Mouse (Mus musculus): ENCODE results near the gene Fthl17b. TPM values are rescaled to one million over a fixed set of nuclear protein-coding genes. Genes with fewer than 3 reads are reported as not detected.
"Not testable (repeated sequence)": the region's sequence is repeated elsewhere in the genome, so short reads cannot be mapped to it uniquely, and the experiment has no call there.

The Fthl17b gene
- polyA plus RNA-seq (2012; rRNA removed), result not detected in 2 replicates

DNA sequence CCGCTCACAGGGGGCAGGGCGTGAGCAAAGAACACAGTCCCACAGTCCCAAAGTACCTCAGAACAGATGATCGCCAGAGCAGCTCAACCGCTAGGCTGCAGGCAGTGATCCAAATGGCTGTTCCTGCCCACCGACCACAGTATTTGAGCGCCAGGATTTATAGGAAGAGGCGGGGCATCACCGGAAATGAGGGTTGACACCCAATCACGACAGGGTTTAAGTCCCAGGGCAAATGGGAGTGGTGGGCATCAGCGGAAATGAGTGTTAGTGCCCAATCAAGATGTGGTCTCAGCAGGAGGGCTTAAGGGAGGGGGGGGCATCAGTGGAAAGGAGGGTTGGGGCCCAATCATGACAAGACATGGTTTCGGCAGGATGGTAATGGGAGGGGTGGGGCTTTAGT lies at the start of gene Fthl17b:
Gene Fthl17b, minus strand, starts transcription at position 101 of the 400 bp plus-strand sequence.
- not testable (repeated sequence) for DNase-seq (ENCODE audit: low read depth in 1 of 2, low spot score in 2 of 2); H3K27ac ChIP-seq (ENCODE audit: insufficient read depth, low read length); H3K4me3 ChIP-seq (ENCODE audit: extremely low read depth, insufficient read depth, insufficient read length); H3K27me3 ChIP-seq (ENCODE audit: control insufficient read depth, insufficient read depth, low read length); H3K36me3 ChIP-seq (ENCODE audit: control insufficient read depth, insufficient read depth, low read length); H3K4me1 ChIP-seq (ENCODE audit: control insufficient read depth, insufficient read depth, insufficient read length)
- WGBS, result 89% methylated on average over 4 of the region's 11 CpGs

DNA sequence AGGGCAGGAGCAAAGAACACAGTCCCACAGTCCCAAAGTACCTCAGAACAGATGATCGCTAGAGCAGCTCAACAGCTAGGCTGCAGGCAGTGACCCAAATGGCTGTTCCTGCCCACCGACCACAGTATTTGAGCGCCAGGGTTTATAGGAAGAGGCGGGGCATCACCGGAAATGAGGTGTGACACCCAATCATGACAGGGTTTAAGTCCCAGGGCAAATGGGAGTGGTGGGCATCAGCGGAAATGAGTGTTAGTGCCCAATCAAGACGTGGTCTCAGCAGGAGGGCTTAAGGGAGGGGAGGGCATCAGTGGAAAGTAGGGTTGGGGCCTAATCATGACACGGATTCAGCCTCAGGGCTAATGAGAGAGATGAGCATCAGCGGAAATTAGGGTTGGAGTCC lies 23.9 kb upstream of the Fthl17b start, which contains the start of gene Fthl17d:
Gene Fthl17d, minus strand, starts transcription at position 101 of the 400 bp plus-strand sequence.
- not testable (repeated sequence) for H3K27me3 ChIP-seq (ENCODE audit: control insufficient read depth, insufficient read depth, low read length); H3K4me3 ChIP-seq (ENCODE audit: extremely low read depth, insufficient read depth, insufficient read length); H3K27ac ChIP-seq (ENCODE audit: insufficient read depth, low read length); H3K36me3 ChIP-seq (ENCODE audit: control insufficient read depth, insufficient read depth, low read length); H3K4me1 ChIP-seq (ENCODE audit: control insufficient read depth, insufficient read depth, insufficient read length); DNase-seq (ENCODE audit: low read depth in 1 of 2, low spot score in 2 of 2)
- no CpG with 5 or more reads among the region's 9 CpGs for WGBS

GRCm38 (mm10) chrX:8976459-8976858 lies 13.7 kb upstream of the Fthl17b start, which contains the start of gene Fthl17c:
Fthl17c (minus strand) TSS chrX:8976559.
- not testable (repeated sequence) for H3K4me3 ChIP-seq (ENCODE audit: extremely low read depth, insufficient read depth, insufficient read length); DNase-seq (ENCODE audit: low read depth in 1 of 2, low spot score in 2 of 2); H3K27ac ChIP-seq (ENCODE audit: insufficient read depth, low read length); H3K27me3 ChIP-seq (ENCODE audit: control insufficient read depth, insufficient read depth, low read length); H3K4me1 ChIP-seq (ENCODE audit: control insufficient read depth, insufficient read depth, insufficient read length); H3K36me3 ChIP-seq (ENCODE audit: control insufficient read depth, insufficient read depth, low read length)
- no CpG with 5 or more reads among the region's 11 CpGs for whole genome bisulfite sequencing

DNA sequence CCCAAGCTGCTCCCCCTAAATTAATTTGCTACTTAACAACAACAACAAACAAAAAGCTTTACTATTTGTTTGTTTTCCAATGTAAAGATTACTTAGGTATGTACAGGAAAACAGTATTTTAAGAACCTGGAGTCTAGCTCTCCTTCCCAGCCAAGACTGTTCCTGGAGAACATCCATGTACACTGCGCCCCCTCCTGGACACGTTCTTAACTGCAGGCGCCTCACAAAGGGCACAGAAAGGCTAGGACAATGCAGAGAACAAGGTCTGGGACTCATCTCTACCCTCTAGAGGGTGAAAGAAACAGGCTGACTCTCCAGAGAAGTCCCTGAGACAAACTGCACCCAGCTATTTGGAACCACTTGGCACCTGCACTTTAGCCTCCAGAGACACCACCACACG lies 1.8 kb upstream of the Fthl17b start:
- 50% methylated on average over 4 of the region's 4 CpGs for WGBS
- not testable (repeated sequence) for H3K27me3 ChIP-seq (ENCODE audit: control insufficient read depth, insufficient read depth, low read length); H3K4me3 ChIP-seq (ENCODE audit: extremely low read depth, insufficient read depth, insufficient read length); H3K4me1 ChIP-seq (ENCODE audit: control insufficient read depth, insufficient read depth, insufficient read length); DNase-seq (ENCODE audit: low read depth in 1 of 2, low spot score in 2 of 2); H3K36me3 ChIP-seq (ENCODE audit: control insufficient read depth, insufficient read depth, low read length); H3K27ac ChIP-seq (ENCODE audit: insufficient read depth, low read length)

- not testable (repeated sequence) for H3K36me3 ChIP-seq (ENCODE audit: control insufficient read depth, insufficient read depth, low read length); H3K4me3 ChIP-seq (ENCODE audit: extremely low read depth, insufficient read depth, insufficient read length); H3K27me3 ChIP-seq (ENCODE audit: control insufficient read depth, insufficient read depth, low read length); H3K4me1 ChIP-seq (ENCODE audit: control insufficient read depth, insufficient read depth, insufficient read length); H3K27ac ChIP-seq (ENCODE audit: insufficient read depth, low read length)
- DNase-seq (ENCODE audit: low read depth in 1 of 2, low spot score in 2 of 2), result peak in 1 of 2 experiments; percentile 35
- 19% methylated on average over 7 of the region's 7 CpGs for WGBS
These were observed 14.5 kb downstream of the Fthl17b start for GRCm38 (mm10) chrX:8948130-8948805.

DNA sequence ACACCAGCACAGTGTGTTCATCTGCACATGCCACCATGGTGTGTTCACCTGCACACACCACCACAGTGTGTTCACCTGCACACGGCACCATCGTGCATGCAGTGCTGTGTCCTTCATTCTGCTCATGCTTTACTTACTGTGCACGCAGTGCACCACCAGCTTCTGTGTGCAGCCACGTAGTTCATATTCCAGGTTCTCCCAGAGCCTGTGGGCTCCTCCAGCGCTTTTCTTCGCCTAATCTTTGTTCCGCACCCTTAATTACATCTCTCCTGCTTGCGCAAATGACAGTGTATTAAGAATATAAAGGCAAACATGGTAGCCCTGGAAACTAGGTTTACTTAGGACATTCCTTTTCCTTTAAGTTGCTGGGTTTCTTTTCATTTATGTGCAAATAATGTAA lies 18.7 kb downstream of the Fthl17b start:
- TF ChIP-seq POLR2A (IDR thresholded peaks at IDR 0.05; ENCODE audit: low read depth, low read length) (no peak), CTCF (IDR thresholded peaks at IDR 0.05; ENCODE audit: extremely low read depth, insufficient read depth, insufficient read length, insufficient replicate concordance) (no peak)
- no peak for DNase-seq (ENCODE audit: low read depth in 1 of 2, low spot score in 2 of 2)
- H3K27ac ChIP-seq (ENCODE audit: insufficient read depth, low read length), result no peak overlapping the region
- H3K27me3 ChIP-seq (ENCODE audit: control insufficient read depth, insufficient read depth, low read length), result no peaks in the 10 kb centered on the region
- H3K4me3 ChIP-seq (ENCODE audit: extremely low read depth, insufficient read depth, insufficient read length), result no peak overlapping the region
- WGBS, result 87% methylated on average over 8 of the region's 8 CpGs
- H3K36me3 ChIP-seq (ENCODE audit: control insufficient read depth, insufficient read depth, low read length), result no peaks in the 10 kb centered on the region
- H3K4me1 ChIP-seq (ENCODE audit: control insufficient read depth, insufficient read depth, insufficient read length), result no peaks in the 10 kb centered on the region

- Histone ChIP-seq H3K27ac (ENCODE audit: insufficient read depth, low read length) (no peak overlapping the region), H3K27me3 (ENCODE audit: control insufficient read depth, insufficient read depth, low read length) (no peaks in the 10 kb centered on the region), H3K4me3 (ENCODE audit: extremely low read depth, insufficient read depth, insufficient read length) (no peak overlapping the region), H3K36me3 (ENCODE audit: control insufficient read depth, insufficient read depth, low read length) (no peaks in the 10 kb centered on the region), H3K4me1 (ENCODE audit: control insufficient read depth, insufficient read depth, insufficient read length) (no peaks in the 10 kb centered on the region)
- no peak for DNase-seq (ENCODE audit: low read depth in 1 of 2, low spot score in 2 of 2)
- WGBS, result 50% methylated on average over 4 of the region's 4 CpGs
- TF ChIP-seq CTCF (IDR thresholded peaks at IDR 0.05; ENCODE audit: extremely low read depth, insufficient read depth, insufficient read length, insufficient replicate concordance) (no peak), POLR2A (IDR thresholded peaks at IDR 0.05; ENCODE audit: low read depth, low read length) (no peak)
These were observed 35.5 kb downstream of the Fthl17b start for GRCm38 (mm10) chrX:8927308-8927707.
